Mouse (Mus musculus) embryonic facial prominence, embryonic 14.5 days (tissue): ENCODE measurements around the gene Hoxd9. TPM values are rescaled to one million over a fixed set of nuclear protein-coding genes. Genes with fewer than 3 reads are reported as not detected.

Source experiments
- ATAC-seq: fragments of 200-750 bp; cut with Nextera tagmentation; 2 replicates; pipeline ENCODE4 v1.8.0; 2017; ENCODE audit warnings: low read depth, moderate number of reproducible peaks, moderate TSS enrichment
- DNase-seq: peaks from one replicate; pipeline ENCODE4 v3.0.0-alpha.2; 2015; ENCODE audit warnings: low spot score
- H3K27ac ChIP-seq: fragments of 300-500 bp; sonication (generic); replicated peaks from 2 replicates; pipeline ENCODE4 v1.5.1; 2014; ENCODE audit warnings: low read depth, mild to moderate bottlenecking, low read length, moderate library complexity
- H3K27me3 ChIP-seq: fragments of 300-500 bp; sonication (generic); replicated peaks from 2 replicates; pipeline ENCODE4 v1.6.1; 2014; ENCODE audit warnings: low read length; ENCODE audit not compliant: control insufficient read depth, insufficient read depth
- H3K36me3 ChIP-seq: fragments of 300-500 bp; sonication (generic); 2 replicates; pipeline ENCODE4 v1.6.1; 2014; ENCODE audit warnings: low read length, mixed read lengths; ENCODE audit not compliant: control insufficient read depth, insufficient read depth
- H3K4me1 ChIP-seq: fragments of 300-500 bp; sonication (generic); 2 replicates; pipeline ENCODE4 v1.6.1; 2014; ENCODE audit warnings: antibody characterized with exemption, low read length; ENCODE audit not compliant: control insufficient read depth, insufficient read depth
- H3K4me2 ChIP-seq: fragments of 300-500 bp; sonication (generic); 2 replicates; pipeline ENCODE4 v1.6.1; 2014; ENCODE audit warnings: low read depth, mild to moderate bottlenecking, low read length, moderate library complexity, mixed read lengths
- H3K4me3 ChIP-seq: fragments of 300-500 bp; sonication (generic); 2 replicates; pipeline ENCODE4 v1.5.1; 2014; ENCODE audit warnings: low read depth, mild to moderate bottlenecking, low read length
- H3K9ac ChIP-seq: fragments of 300-500 bp; sonication (generic); 2 replicates; pipeline ENCODE4 v1.6.1; 2014; ENCODE audit warnings: low read depth, mild to moderate bottlenecking, low read length, moderate library complexity, mixed read lengths
- H3K9me3 ChIP-seq: fragments of 300-500 bp; sonication (generic); 2 replicates; pipeline ENCODE4 v1.6.1; 2016; ENCODE audit warnings: low read length; ENCODE audit not compliant: control insufficient read depth
- WGBS: fragments of 180-500 bp; shearing (Covaris S2); extraction: QIAGEN DNeasy Blood & Tissue Kit; methylation state at CpG from one replicate; pipeline ENCODE4 v1.1.7; 2014; 5-methylcytosine and 5-hydroxymethylcytosine counted together
- polyA plus RNA-seq: library from polyadenylated mRNA; unstranded; fragments of >200 nt; fragmentation: Nextera tagmentation; extraction: Ambion mirVana; gene quantifications from 2 replicates; pipeline ENCODE4 v1.2.1, GENCODE M21; 2014

Hoxd9 gene
- polyA plus RNA-seq, 1 experiment from 2014 or later = 2.0 TPM

DNA sequence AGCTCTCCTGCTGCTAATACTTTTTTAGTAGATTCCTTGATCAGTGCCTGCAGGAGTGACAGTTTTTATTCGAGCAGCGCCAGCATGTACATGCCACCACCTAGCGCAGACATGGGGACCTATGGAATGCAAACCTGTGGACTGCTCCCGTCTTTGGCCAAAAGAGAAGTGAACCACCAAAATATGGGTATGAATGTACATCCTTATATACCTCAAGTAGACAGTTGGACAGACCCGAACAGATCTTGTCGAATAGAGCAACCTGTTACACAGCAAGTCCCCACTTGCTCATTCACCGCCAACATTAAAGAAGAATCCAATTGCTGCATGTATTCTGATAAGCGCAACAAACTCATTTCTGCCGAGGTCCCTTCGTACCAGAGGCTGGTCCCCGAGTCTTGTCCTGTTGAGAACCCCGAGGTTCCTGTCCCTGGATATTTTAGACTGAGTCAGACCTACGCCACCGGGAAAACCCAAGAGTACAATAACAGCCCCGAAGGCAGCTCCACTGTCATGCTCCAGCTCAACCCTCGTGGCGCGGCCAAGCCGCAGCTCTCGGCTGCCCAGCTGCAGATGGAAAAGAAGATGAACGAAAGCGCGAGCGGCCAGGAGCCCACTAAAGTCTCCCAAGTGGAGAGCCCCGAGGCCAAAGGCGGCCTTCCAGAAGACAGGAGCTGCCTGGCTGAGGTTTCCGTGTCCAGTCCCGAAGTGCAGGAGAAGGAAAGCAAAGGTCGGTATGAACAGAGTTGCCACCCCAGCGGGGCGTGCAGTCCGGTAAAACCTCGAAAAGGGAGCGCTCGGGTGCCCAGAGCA is 5.3 kb upstream of the Hoxd9 start:
- Histone ChIP-seq H3K4me2 (no peak overlapping the region), H3K4me1 (no peaks in the 10 kb centered on the region), H3K27ac (no peak overlapping the region), H3K27me3 (peaks cover 98% of the 10 kb centered on the region), H3K9ac (no peak overlapping the region), H3K9me3 (no peaks in the 10 kb centered on the region), H3K4me3 (peak overlapping the region; percentile 22), H3K36me3 (no peaks in the 10 kb centered on the region)
- WGBS = 6% methylated on average over 34 of the region's 35 CpGs
- ATAC-seq (no peak), DNase-seq (no peak)

DNA sequence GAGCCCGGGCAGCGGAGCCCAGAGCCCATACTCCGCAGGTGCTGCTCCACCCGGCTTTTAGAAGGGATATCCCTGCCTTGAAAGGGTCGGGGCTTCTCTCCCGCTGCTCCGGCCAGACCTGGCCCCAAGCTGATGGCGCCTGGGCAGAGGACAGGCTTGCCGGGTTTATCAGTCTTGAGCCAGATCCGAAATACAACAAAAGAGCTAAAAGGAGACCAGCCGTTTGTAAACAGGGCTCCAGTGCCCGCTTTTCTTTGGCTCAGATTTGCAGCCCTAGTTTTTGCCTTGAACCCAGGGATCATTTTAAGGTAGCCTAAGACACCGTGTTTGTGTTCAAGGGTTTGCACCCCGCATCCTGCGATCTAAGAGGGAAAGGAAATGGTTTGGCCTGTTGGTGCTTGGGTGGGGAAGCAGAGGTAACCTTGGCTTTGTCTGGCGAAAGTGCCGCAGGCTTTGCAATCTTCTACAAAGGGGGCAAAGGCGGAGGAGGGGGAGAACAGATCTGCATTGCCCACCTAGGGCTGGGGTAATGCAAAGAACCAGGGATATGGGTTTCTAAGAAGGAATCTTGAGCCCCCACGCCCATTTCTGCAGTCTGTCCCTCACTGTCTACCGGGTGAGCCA is 4.6 kb upstream of the Hoxd9 start:
- Histone ChIP-seq H3K36me3 (no peaks in the 10 kb centered on the region), H3K9me3 (no peaks in the 10 kb centered on the region), H3K4me1 (peaks cover under 1% of the 10 kb centered on the region), H3K27ac (no peak overlapping the region), H3K4me3 (no peak overlapping the region; the same call in 1 of the 2 replicates), H3K9ac (no peak overlapping the region), H3K27me3 (peaks cover 98% of the 10 kb centered on the region), H3K4me2 (no peak overlapping the region)
- 3% methylated on average over 17 of the region's 20 CpGs for WGBS
- DNase-seq (no peak), ATAC-seq (no peak)

DNA sequence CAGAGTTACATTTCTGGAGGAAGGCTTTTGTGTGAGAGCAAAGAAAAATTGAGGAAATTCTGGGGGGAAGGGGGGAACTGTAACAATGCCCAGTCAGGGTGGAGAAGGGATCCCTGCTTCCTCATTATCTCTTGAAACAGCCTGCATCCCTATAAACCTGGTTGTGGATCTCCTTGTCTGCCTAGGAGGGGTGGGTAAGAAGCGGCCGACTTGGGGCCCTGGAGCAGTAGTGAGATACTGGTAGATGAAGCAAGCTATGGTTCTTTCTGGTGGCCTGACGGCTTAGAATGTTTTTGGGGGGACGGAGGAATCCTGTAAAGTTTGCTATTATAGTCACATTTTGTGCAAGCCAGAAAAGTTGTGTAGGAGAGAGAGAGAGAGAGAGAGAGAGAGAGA is 4.1 kb upstream of the Hoxd9 start:
- H3K27me3 ChIP-seq = peaks cover 98% of the 10 kb centered on the region
- DNase-seq (no peak), ATAC-seq (no peak)
- H3K4me1 ChIP-seq = peaks cover 5% of the 10 kb centered on the region
- no peak overlapping the region for H3K4me2 ChIP-seq
- no peak overlapping the region for H3K27ac ChIP-seq
- no peak overlapping the region for H3K9ac ChIP-seq
- no peaks in the 10 kb centered on the region for H3K9me3 ChIP-seq
- WGBS = 13% methylated on average over 4 of the region's 4 CpGs
- no peak overlapping the region for H3K4me3 ChIP-seq
- no peaks in the 10 kb centered on the region for H3K36me3 ChIP-seq

DNA sequence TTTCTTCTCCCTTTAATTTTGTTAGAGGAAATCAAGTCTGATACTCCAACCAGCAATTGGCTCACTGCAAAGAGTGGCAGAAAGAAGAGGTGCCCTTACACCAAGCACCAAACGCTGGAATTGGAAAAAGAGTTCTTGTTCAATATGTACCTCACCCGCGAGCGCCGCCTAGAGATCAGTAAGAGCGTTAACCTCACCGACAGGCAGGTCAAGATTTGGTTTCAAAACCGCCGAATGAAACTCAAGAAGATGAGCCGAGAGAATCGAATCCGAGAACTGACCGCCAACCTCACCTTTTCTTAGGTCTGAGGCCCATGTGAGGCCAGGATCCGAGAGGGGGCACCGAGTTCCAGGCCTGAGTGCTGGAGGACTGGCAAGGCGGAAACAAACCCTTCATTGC is 3.5 kb upstream of the Hoxd9 start:
- no peaks in the 10 kb centered on the region for H3K36me3 ChIP-seq
- 3% methylated on average over 16 of the region's 16 CpGs for WGBS
- H3K27me3 ChIP-seq = peaks cover 98% of the 10 kb centered on the region
- no peak overlapping the region for H3K4me2 ChIP-seq
- H3K9me3 ChIP-seq = no peaks in the 10 kb centered on the region
- H3K27ac ChIP-seq = no peak overlapping the region
- peaks cover 6% of the 10 kb centered on the region for H3K4me1 ChIP-seq
- no peak overlapping the region for H3K9ac ChIP-seq
- no peak for DNase-seq
- no peak for ATAC-seq
- no peak overlapping the region for H3K4me3 ChIP-seq

DNA sequence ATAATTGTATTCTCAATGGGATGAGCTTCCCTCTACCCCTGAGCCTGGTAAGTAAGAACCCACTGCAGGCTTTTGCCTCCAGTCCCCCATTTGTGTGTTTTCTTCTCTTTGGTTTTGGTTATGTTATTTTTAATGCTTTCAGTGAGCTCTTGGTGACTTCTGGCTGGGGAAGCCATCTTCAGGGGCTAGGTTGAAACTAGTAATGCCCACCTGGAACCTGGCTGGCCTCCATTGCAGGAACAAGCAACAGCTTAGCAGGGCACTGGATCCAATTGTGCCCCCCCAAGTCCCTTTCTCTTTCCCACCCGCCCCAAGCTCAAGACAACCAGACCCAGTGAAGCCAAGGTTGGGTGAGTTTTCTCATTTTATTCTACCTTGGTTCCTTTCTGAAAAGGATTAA is 2.1 kb upstream of the Hoxd9 start:
- peaks cover 6% of the 10 kb centered on the region for H3K4me1 ChIP-seq
- DNase-seq (no peak), ATAC-seq (no peak)
- H3K9me3 ChIP-seq = no peaks in the 10 kb centered on the region
- no peak overlapping the region for H3K4me3 ChIP-seq
- no peaks in the 10 kb centered on the region for H3K36me3 ChIP-seq
- no peak overlapping the region for H3K9ac ChIP-seq
- H3K27me3 ChIP-seq = peaks cover 99% of the 10 kb centered on the region
- H3K27ac ChIP-seq = no peak overlapping the region
- H3K4me2 ChIP-seq = no peak overlapping the region
- 7% methylated on average over 1 of the region's 1 CpGs for WGBS

DNA sequence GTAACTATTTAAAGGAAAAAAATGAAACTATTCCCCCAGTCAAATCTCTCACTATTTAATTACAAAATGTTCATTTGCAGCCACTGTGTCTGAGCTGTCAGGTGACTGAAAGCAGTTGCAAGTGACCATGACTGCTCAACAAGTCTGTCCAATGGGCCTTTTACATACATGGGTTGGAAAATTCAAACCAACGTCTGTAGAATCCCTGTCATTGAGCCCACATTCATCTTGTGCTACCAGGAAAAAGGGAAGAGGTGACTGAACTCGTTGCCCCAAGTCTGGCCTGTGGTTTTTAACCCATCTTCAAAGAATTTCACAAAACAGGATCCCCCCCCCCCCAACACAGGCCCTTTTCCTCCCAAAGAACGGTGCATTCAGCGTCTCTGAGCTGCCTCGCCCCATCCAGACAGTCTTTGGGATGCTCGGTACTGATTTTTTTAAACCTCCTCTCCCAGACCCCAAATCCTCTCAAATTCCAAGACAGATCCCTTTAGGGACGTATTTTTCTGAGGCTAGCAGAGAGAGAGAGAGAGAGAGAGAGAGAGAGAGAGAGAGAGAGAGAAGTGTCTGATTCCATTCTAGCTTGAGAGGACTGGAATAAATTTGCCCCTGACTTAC is 1.6 kb upstream of the Hoxd9 start:
- ATAC-seq = no peak
- Histone ChIP-seq H3K4me3 (no peak overlapping the region), H3K27ac (no peak overlapping the region), H3K9ac (no peak overlapping the region), H3K4me2 (no peak overlapping the region), H3K9me3 (no peaks in the 10 kb centered on the region), H3K36me3 (no peaks in the 10 kb centered on the region), H3K27me3 (peaks cover 100% of the 10 kb centered on the region), H3K4me1 (peaks cover 6% of the 10 kb centered on the region)
- 4% methylated on average over 7 of the region's 7 CpGs for WGBS
- no peak for DNase-seq

DNA sequence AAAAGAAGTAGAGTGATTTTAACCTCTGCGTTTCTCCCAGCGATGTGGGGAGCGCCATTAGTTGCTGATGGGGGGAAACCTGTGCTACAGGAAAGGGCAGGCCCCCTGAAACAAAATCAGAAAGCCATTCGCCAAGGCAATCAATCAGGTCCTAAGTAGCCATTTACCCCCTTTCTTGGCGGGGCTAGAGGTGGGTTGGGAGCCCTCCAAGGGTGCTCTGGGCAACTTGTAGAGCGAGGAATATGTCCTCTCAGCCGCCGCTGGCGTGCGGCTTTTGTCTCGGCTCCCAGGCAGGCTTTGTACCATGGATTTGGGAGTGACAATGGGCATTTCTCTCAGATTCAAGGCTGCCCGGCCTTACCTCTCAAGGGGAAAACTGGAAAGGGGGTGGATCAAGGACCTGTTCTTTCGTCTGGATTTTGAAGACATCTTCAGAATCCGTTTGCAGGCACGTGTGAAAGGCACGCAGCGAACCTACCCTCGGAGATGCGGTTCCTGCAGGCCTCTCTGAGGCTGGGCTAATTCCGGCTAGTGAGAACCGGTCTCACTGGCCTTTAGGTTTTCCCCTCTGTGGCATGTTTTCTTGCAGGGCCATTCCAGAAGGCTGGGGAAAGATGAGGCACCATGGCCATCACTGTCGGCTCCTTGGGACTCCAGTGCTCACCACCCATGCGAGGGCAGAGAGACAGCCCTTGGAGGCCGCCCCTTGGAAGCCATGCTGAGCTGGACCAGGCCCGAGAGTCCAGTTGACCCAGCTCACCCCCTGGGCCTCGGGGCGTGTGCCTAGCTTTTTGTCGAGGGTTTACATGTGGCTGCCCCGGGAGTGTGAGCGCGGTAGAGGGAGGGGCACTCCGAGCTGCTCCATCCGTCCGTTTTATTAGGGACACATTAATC is 838 bp upstream of the Hoxd9 start:
- H3K4me3 ChIP-seq = no peak overlapping the region
- no peaks in the 10 kb centered on the region for H3K36me3 ChIP-seq
- DNase-seq (no peak), ATAC-seq (no peak)
- peaks cover 100% of the 10 kb centered on the region for H3K27me3 ChIP-seq
- no peak overlapping the region for H3K9ac ChIP-seq
- no peak overlapping the region for H3K27ac ChIP-seq
- H3K4me1 ChIP-seq = peaks cover 6% of the 10 kb centered on the region
- 3% methylated on average over 34 of the region's 34 CpGs for WGBS
- no peak overlapping the region for H3K4me2 ChIP-seq
- H3K9me3 ChIP-seq = no peaks in the 10 kb centered on the region
